Mouse (Mus musculus): ENCODE results near the gene Srpk2.
"Not testable (repeated sequence)": the region's sequence is repeated elsewhere in the genome, so short reads cannot be mapped to it uniquely, and the experiment has no call there.

Srpk2 gene

GRCm38 (mm10) chr5:23566382-23566781 lies 118.0 kb downstream of the Srpk2 start:
- in situ Hi-C loops (cut with MboI, MseI): no loop called here

GRCm38 (mm10) chr5:23562278-23563060 lies 121.9 kb downstream of the Srpk2 start:
- in situ Hi-C loops (cut with MboI, MseI): no loop called here

- in situ Hi-C loops (cut with MboI, MseI): no loop called here
These were observed 123.2 kb downstream of the Srpk2 start for GRCm38 (mm10) chr5:23561227-23561626.

- in situ Hi-C loops (cut with MboI, MseI): no loop called here
These were observed 124.2 kb downstream of the Srpk2 start for GRCm38 (mm10) chr5:23560171-23560570.

GRCm38 (mm10) chr5:23556007-23556770 lies 128.2 kb downstream of the Srpk2 start:
- in situ Hi-C loops (cut with MboI, MseI): no loop called here

GRCm38 (mm10) chr5:23553338-23553737 lies 131.1 kb downstream of the Srpk2 start:
- in situ Hi-C loops (cut with MboI, MseI): not testable (repeated sequence)

- in situ Hi-C loops (cut with MboI, MseI): no loop called here
These were observed 132.7 kb downstream of the Srpk2 start for GRCm38 (mm10) chr5:23551687-23552086.

GRCm38 (mm10) chr5:23535692-23536091 lies 148.7 kb downstream of the Srpk2 start:
- in situ Hi-C loops (cut with MboI, MseI): no loop called here

GRCm38 (mm10) chr5:23531541-23532096 lies 152.8 kb downstream of the Srpk2 start:
- in situ Hi-C loops (cut with MboI, MseI): no loop called here

GRCm38 (mm10) chr5:23531100-23531499 lies 153.3 kb downstream of the Srpk2 start:
- in situ Hi-C loops (cut with MboI, MseI): no loop called here

GRCm38 (mm10) chr5:23524621-23525020 lies 159.8 kb downstream of the Srpk2 start:
- in situ Hi-C loops (cut with MboI, MseI): no loop called here

- in situ Hi-C loops (cut with MboI, MseI): no loop called here
These were observed 160.5 kb downstream of the Srpk2 start for GRCm38 (mm10) chr5:23523936-23524335.

GRCm38 (mm10) chr5:23521645-23522044 lies 162.8 kb downstream of the Srpk2 start:
- in situ Hi-C loops (cut with MboI, MseI): no loop called here

GRCm38 (mm10) chr5:23519679-23520078 lies 164.7 kb downstream of the Srpk2 start:
- in situ Hi-C loops (cut with MboI, MseI): loop anchor here (10.0 kb wide), 1 partner anchor 145 kb away; no protein-coding TSS in a partner anchor

- in situ Hi-C loops (cut with MboI, MseI): loop anchor here (10.0 kb wide), 1 partner anchor 146 kb away; no protein-coding TSS in a partner anchor
These were observed 165.7 kb downstream of the Srpk2 start for GRCm38 (mm10) chr5:23518673-23519072.

- in situ Hi-C loops (cut with MboI, MseI): loop anchor here (10.0 kb wide), 1 partner anchor 147 kb away; no protein-coding TSS in a partner anchor
These were observed 166.6 kb downstream of the Srpk2 start for GRCm38 (mm10) chr5:23517839-23518238.

GRCm38 (mm10) chr5:23516962-23517361 lies 167.5 kb downstream of the Srpk2 start:
- in situ Hi-C loops (cut with MboI, MseI): loop anchor here (10.0 kb wide), 1 partner anchor 148 kb away; no protein-coding TSS in a partner anchor

- in situ Hi-C loops (cut with MboI, MseI): loop anchor here (10.0 kb wide), 1 partner anchor 150 kb away; no protein-coding TSS in a partner anchor
These were observed 169.4 kb downstream of the Srpk2 start for GRCm38 (mm10) chr5:23515038-23515437.

GRCm38 (mm10) chr5:23513468-23513867 lies 170.9 kb downstream of the Srpk2 start:
- in situ Hi-C loops (cut with MboI, MseI): loop anchor here (10.0 kb wide), 1 partner anchor 151 kb away; no protein-coding TSS in a partner anchor

GRCm38 (mm10) chr5:23512556-23512955 lies 171.9 kb downstream of the Srpk2 start:
- in situ Hi-C loops (cut with MboI, MseI): loop anchor here (10.0 kb wide), 1 partner anchor 152 kb away; no protein-coding TSS in a partner anchor

GRCm38 (mm10) chr5:23511456-23511855 lies 173.0 kb downstream of the Srpk2 start:
- in situ Hi-C loops (cut with MboI, MseI): loop anchor here (10.0 kb wide), 1 partner anchor 153 kb away; no protein-coding TSS in a partner anchor

- in situ Hi-C loops (cut with MboI, MseI): no loop called here
These were observed 175.8 kb downstream of the Srpk2 start for GRCm38 (mm10) chr5:23508630-23509029.

All from regulatory T cell (primary cell).